In genomic region chr4:5583989-5584677, GRCm38 (mm10) we compare ENCODE assay signal across 8 mouse cellular contexts.
A peak's percentile ranks its signal among the peaks of the same experiment; 100 is the strongest.
DNase-seq lines count a peak whose midpoint lies in the region; TF ChIP-seq lines count a peak whose summit lies in the region.

No protein-coding gene starts in this region.

- H3K4me3 ChIP-seq in cerebellum, adult 2 months (replicated peaks; ENCODE audit: insufficient read depth, low read depth, low read length), result no peak overlapping the region

- H3K27ac ChIP-seq in cerebellum, adult 2 months (ENCODE audit: insufficient read depth, low read length), result no peak overlapping the region

- no peaks in the 10 kb centered on the region for H3K4me1 ChIP-seq in cerebellum, adult 2 months (ENCODE audit: control insufficient read depth, insufficient read depth, low read length)

- DNase-seq in cerebellum, postnatal 10 days, result peak; percentile 11 to 36
- no peak for DNase-seq in cerebellum, adult 2 months
- peak; percentile 4 for DNase-seq in right cerebral cortex, postnatal 14 days
- DNase-seq in right cerebral cortex, postnatal 25 days, result no peak
- peak; percentile 4 to 8 for DNase-seq in kidney, adult 8-10 months
- peak; percentile 30 for DNase-seq in ovary, postnatal 36 days (ENCODE audit: low spot score)
- DNase-seq in thymus, postnatal 4 days, result no peak
- no peak for DNase-seq in T-cell, adult 2 months (ENCODE audit: low spot score)

- WGBS in cerebellum, adult 2 months, result 18% methylated on average over 6 of the region's 6 CpGs

- H3K27me3 ChIP-seq in cerebellum, adult 2 months (ENCODE audit: control insufficient read depth, insufficient read depth, low read length), result no peaks in the 10 kb centered on the region

- TF ChIP-seq POLR2A in cerebellum, adult 2 months (IDR thresholded peaks at IDR 0.05; ENCODE audit: borderline replicate concordance, insufficient read depth, low read length), result no peak

- TF ChIP-seq CTCF in cerebellum, adult 2 months (IDR thresholded peaks at IDR 0.05; ENCODE audit: borderline replicate concordance, insufficient read depth, low read depth, low read length), result no peak

Comparison
In these comparisons a context has a peak if more than half of its experiments do, and no peak if none do; other contexts are left out.
1. DNase-seq: peak in cerebellum, postnatal 10 days (2 of 2), right cerebral cortex, postnatal 14 days (single experiment), kidney, adult 8-10 months (2 of 2) and ovary, postnatal 36 days (single experiment); none in cerebellum, adult 2 months (0 of 2), right cerebral cortex, postnatal 25 days (single experiment), thymus, postnatal 4 days (single experiment) and T-cell, adult 2 months (single experiment).